Mouse (Mus musculus): ENCODE measurements around the gene Prr14l. TPM values are rescaled to one million over a fixed set of nuclear protein-coding genes. Genes with fewer than 3 reads are reported as not detected.

The Prr14l gene
- total RNA-seq, 2 experiments from 2014 or later: 36.3 to 39.8 TPM

DNA sequence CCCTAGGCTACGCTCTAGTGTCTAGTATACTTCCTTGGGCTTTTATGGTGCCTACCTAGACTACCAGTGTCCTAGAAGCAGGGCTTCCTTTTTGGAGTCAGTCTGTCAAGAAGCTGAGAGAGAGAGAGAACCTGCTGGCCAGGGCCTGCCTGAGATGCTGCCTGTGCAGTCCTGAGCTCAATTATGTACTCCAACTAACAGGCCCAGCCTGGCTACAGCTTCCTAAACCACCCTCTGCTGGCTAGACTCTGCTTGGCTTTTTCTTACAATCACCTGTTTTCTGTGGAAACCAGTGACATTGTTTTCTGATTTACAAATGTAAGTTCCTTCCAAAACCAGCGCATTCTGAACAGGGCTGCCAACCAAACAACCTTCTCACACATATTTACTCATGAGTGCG lies 113.9 kb downstream of the Prr14l start:
- no peak for DNase-seq (ENCODE audit: low spot score in 2 of 2)

Other genes with a start within 250 kb of the Prr14l start
- gene Yes1, start 243.1 kb downstream of the Prr14l start, total RNA-seq (2021): 10 to 100 TPM; 11.4 to 12.5 TPM
- 10 to 100 TPM; 61.4 to 65.8 TPM for gene Pisd, start 68.6 kb downstream of the Prr14l start, total RNA-seq (2021)
- not detected for gene Gm20671, start 27.1 kb downstream of the Prr14l start, total RNA-seq (2021)
- 10 to 100 TPM; 65.8 to 76.7 TPM for gene Depdc5, start 9.4 kb upstream of the Prr14l start, total RNA-seq (2021)
- 1,000 to 10,000 TPM; 1,087 to 1,156 TPM for gene Ywhah, start 164.6 kb upstream of the Prr14l start, total RNA-seq (2021)
- gene Slc5a1, start 250.0 kb upstream of the Prr14l start, total RNA-seq (2021): not detected